Mouse (Mus musculus): ENCODE results near the gene Kcnj15.

Gene Kcnj15

GRCm38 (mm10) chr16:95292843-95293505, 35.6 kb downstream of the Kcnj15 start:
- DNase-seq (ENCODE audit: low spot score in 2 of 2) = no peak

GRCm38 (mm10) chr16:95297651-95298050, 40.3 kb downstream of the Kcnj15 start:
- no peak for DNase-seq (ENCODE audit: low spot score in 2 of 2)

GRCm38 (mm10) chr16:95301667-95302066, 44.3 kb downstream of the Kcnj15 start:
- no peak for DNase-seq (ENCODE audit: low spot score in 2 of 2)

GRCm38 (mm10) chr16:95303676-95304075, 46.3 kb downstream of the Kcnj15 start:
- DNase-seq (ENCODE audit: low spot score in 2 of 2) = no peak

GRCm38 (mm10) chr16:95307823-95308360, 50.5 kb downstream of the Kcnj15 start:
- no peak for DNase-seq (ENCODE audit: low spot score in 2 of 2)

- DNase-seq (ENCODE audit: low spot score in 2 of 2) = no peak
Measured at GRCm38 (mm10) chr16:95321945-95322625, 64.7 kb downstream of the Kcnj15 start.

- no peak for DNase-seq (ENCODE audit: low spot score in 2 of 2)
Measured at GRCm38 (mm10) chr16:95332159-95332558, 74.8 kb downstream of the Kcnj15 start.

- DNase-seq (ENCODE audit: low spot score in 2 of 2) = peak; percentile 49 to 73
Measured at GRCm38 (mm10) chr16:95340885-95341791, 83.8 kb downstream of the Kcnj15 start.

GRCm38 (mm10) chr16:95342030-95342429, 84.7 kb downstream of the Kcnj15 start:
- no peak for DNase-seq (ENCODE audit: low spot score in 2 of 2)

GRCm38 (mm10) chr16:95344961-95345360, 87.6 kb downstream of the Kcnj15 start:
- no peak for DNase-seq (ENCODE audit: low spot score in 2 of 2)

GRCm38 (mm10) chr16:95345882-95346281, 88.5 kb downstream of the Kcnj15 start:
- peak in 1 of 2 experiments; percentile 22 for DNase-seq (ENCODE audit: low spot score in 2 of 2)

GRCm38 (mm10) chr16:95347202-95347601, 89.8 kb downstream of the Kcnj15 start:
- no peak for DNase-seq (ENCODE audit: low spot score in 2 of 2)

GRCm38 (mm10) chr16:95348555-95348954, 91.2 kb downstream of the Kcnj15 start:
- DNase-seq (ENCODE audit: low spot score in 2 of 2) = no peak

- no peak for DNase-seq (ENCODE audit: low spot score in 2 of 2)
Measured at GRCm38 (mm10) chr16:95349344-95349743, 92.0 kb downstream of the Kcnj15 start.

- DNase-seq (ENCODE audit: low spot score in 2 of 2) = no peak
Measured at GRCm38 (mm10) chr16:95349745-95350144, 92.4 kb downstream of the Kcnj15 start.
